Mouse (Mus musculus) retina, adult 2 months (tissue): Measurements from ENCODE around the gene Enc1.

Experiments used
- DNase-seq: peaks from one replicate; pipeline ENCODE4 v3.0.0-alpha.2; 2012; ENCODE audit warnings: low read depth, low spot score

Gene Enc1

DNA sequence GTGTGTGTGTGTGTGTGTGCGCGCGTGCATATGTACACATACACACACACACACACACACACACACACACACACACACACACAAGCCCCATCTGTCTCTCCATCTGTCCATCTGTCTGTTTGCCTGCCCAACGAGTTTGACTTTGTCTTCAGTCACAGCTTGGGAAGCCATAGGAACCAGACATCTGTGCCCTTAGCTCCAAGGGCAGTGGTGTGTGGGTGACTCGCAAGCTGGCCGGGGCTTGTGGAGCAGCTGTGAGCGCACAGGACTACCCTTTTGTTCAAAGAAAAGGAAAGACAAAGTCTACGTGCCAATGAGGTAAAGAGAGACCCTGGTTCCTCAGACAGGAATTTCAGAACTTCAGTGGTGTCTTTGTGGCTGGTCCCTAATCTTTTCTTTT lies 51.1 kb downstream of the Enc1 start:
- no peak for DNase-seq

- no peak for DNase-seq
Measured at GRCm38 (mm10) chr13:97292451-97293245, 51.7 kb downstream of the Enc1 start.

DNA sequence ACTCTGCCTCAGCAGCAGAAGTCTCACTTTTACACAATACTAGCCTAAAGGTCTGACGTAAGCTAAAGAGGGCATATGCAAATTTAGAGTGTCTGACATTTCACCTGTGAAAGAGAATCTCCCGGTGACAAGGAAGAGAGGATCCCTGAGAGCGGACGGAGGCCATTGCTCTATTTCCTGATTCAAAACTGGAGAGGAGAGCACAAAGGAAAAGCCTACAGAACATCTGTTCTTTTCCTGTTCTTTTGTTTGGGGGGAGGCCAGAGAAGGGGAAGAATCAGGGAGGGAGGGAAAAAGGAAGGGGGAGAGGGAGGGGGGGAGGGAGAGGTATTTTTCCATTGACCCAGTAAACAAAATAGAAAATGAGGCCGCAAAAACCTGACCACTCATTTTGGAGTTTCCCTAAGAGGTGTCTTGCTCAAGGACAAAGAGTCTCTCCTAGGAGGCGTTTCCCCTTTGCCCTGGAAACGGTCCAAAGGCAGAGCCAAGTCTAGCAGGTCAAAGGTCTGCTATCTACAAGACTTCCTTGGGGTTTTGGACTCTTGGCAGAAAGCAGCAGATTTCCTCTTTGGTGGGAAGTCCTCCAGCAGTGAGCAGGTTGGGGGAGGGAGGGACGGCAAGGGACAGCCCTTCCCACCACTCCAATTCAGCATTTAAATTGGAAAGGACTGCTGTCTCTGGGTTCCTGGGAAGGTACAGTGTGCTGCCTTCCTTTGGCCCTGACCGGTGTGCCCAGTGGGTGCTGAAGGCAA lies 54.4 kb downstream of the Enc1 start:
- no peak for DNase-seq

DNA sequence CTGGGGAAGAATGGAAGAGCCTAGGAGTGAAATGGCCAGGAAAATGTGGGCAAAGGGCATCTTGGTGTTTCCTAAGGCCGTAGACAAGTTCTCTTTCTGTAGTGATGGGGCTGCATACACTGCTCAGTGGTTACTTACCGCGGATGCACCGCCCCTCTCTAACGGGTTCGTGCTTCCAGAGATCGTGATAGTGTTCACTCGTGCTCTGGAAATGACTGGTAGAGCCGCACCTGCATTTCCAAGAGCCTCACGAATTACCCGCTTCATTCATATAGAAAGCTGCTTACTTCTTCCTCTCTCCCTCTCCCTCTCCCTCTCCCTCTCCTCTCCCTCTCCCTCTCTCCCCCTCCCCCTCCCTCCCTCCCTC lies 54.9 kb downstream of the Enc1 start:
- DNase-seq, result no peak

DNA sequence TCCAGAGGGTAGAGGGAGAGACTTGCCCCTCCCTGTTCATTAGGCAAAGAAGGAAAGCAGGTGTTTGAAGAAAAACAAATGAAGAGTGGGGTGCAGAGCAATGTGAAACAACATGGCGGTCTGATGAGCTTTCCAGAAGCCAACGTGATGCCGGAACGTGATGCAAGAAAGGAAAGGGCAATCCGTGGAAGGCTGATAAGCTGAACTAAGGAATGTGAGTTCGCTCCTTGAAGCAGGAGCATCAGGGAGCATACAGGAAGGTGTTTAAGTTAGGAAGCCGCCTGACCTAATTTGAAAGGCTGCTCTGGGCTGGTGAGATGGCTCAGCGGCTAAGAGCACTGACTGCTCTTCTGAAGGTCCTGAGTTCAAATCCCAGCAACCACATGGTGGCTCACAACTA lies 55.4 kb downstream of the Enc1 start:
- no peak for DNase-seq

DNA sequence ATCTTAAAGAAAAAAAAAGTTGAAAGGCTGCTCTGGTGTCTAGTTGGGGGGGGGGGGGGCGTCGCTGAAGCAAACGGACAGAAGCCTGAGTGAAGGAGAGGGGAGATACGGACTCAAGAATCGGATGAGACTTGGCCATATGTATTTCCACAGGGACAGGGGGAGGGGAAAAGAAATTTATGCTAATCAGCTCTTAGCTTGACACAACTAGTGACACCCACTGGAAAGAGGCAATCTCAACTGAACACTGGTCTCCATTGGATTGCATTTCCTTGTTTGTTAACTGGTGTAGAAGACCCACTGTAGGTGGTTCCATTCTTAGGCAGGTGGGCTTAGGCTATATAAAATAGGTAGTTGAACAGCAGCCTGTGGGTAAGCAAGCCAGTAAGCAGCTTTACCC lies 55.9 kb downstream of the Enc1 start:
- no peak for DNase-seq

- no peak for DNase-seq
Measured at GRCm38 (mm10) chr13:97297418-97298050, 56.6 kb downstream of the Enc1 start.

DNA sequence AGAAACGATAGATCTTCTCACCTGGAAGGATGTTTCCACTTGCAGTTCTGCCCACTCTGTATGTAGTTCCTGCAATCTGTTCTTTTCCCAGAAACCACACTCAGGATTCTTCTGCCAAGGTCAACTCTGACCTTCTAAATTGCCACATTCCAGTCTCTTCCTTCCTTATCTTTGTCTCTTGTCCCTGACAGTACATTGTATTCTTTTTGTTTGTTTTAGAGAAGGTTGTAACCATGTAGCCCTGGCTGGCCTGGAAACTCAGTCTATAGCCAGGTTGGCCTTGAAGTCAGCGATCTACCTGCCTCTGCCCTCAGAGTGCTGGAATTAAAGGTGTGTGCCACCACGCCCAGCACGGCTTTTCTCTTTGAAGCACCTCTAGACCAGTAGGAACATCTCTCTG lies 58.0 kb downstream of the Enc1 start:
- DNase-seq, result no peak

- no peak for DNase-seq
Measured at GRCm38 (mm10) chr13:97299877-97300873, 59.3 kb downstream of the Enc1 start.
